Mouse (Mus musculus): ENCODE measurements at regions not wholly inside any gene's neighbourhood (a gene's known extent, or its start where the extent isn't known, plus 50 kb on each side); places are given as distances from the start of the nearest gene placed in this dataset.
A peak's percentile ranks its signal among the peaks of the same experiment; 100 is the strongest.

DNA sequence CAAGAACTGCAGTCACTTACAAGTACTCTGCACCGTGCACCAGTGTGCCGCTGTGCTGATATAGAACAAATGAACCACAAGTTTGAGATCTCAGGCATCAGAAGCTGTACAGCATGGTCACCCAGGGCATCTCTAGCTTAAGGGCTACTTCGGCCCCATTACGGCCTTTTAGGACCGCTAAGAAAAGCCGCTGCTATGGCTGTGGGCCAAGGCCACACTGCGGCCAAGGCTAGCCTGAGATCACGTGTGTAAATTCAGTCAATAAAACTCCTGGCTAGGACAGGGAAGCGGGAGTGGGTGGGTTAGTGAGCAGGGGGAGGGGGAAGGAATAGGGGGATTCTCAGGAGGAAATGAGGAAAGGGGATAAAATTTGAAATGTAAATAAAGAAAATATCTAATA, 50.9 kb upstream of the Atp12a start:
- peak; percentile 69 for DNase-seq (ENCODE audit: low spot score)

- peak; percentile 23 for DNase-seq (ENCODE audit: low spot score)
Observed at GRCm38 (mm10) chr14:56314459-56314858, 50.4 kb upstream of the Atp12a start.

All from ovary, adult 18-20 months (tissue).